Mouse (Mus musculus): ENCODE data around the gene Slc16a8.
A peak's percentile ranks its signal among the peaks of the same experiment; 100 is the strongest.

The Slc16a8 gene

GRCm38 (mm10) chr15:79254661-79255060 lies at the start of gene Slc16a8:
TSS of gene Slc16a8 (minus strand) at chr15:79254761.
- no peak for DNase-seq (ENCODE audit: low read depth, low spot score)

GRCm38 (mm10) chr15:79303725-79304124 lies 49.2 kb upstream of the Slc16a8 start:
- DNase-seq (ENCODE audit: low read depth, low spot score), result no peak

GRCm38 (mm10) chr15:79299563-79300155 lies 45.1 kb upstream of the Slc16a8 start:
- no peak for DNase-seq (ENCODE audit: low read depth, low spot score)

GRCm38 (mm10) chr15:79298553-79298952 lies 44.0 kb upstream of the Slc16a8 start:
- no peak for DNase-seq (ENCODE audit: low read depth, low spot score)

- no peak for DNase-seq (ENCODE audit: low read depth, low spot score)
Measured at GRCm38 (mm10) chr15:79292779-79293178, 38.2 kb upstream of the Slc16a8 start.

GRCm38 (mm10) chr15:79290340-79290739 lies 35.8 kb upstream of the Slc16a8 start:
- DNase-seq (ENCODE audit: low read depth, low spot score), result no peak

GRCm38 (mm10) chr15:79289441-79289840 lies 34.9 kb upstream of the Slc16a8 start:
- DNase-seq (ENCODE audit: low read depth, low spot score), result no peak

GRCm38 (mm10) chr15:79288387-79288786 lies 33.8 kb upstream of the Slc16a8 start:
- no peak for DNase-seq (ENCODE audit: low read depth, low spot score)

GRCm38 (mm10) chr15:79287091-79287490 lies 32.5 kb upstream of the Slc16a8 start:
- DNase-seq (ENCODE audit: low read depth, low spot score), result no peak

- no peak for DNase-seq (ENCODE audit: low read depth, low spot score)
Measured at GRCm38 (mm10) chr15:79286141-79286540, 31.6 kb upstream of the Slc16a8 start.

- no peak for DNase-seq (ENCODE audit: low read depth, low spot score)
Measured at GRCm38 (mm10) chr15:79285399-79285798, 30.8 kb upstream of the Slc16a8 start, which contains the start of gene Baiap2l2. TSS of gene Baiap2l2 (minus strand) at chr15:79285537.

- no peak for DNase-seq (ENCODE audit: low read depth, low spot score)
Measured at GRCm38 (mm10) chr15:79283371-79283770, 28.8 kb upstream of the Slc16a8 start.

- DNase-seq (ENCODE audit: low read depth, low spot score), result no peak
Measured at GRCm38 (mm10) chr15:79282434-79282833, 27.9 kb upstream of the Slc16a8 start.

- DNase-seq (ENCODE audit: low read depth, low spot score), result peak; percentile 89
Measured at GRCm38 (mm10) chr15:79281389-79281788, 26.8 kb upstream of the Slc16a8 start.

- no peak for DNase-seq (ENCODE audit: low read depth, low spot score)
Measured at GRCm38 (mm10) chr15:79280850-79281249, 26.3 kb upstream of the Slc16a8 start.

- DNase-seq (ENCODE audit: low read depth, low spot score), result peak; percentile 90
Measured at GRCm38 (mm10) chr15:79280209-79280608, 25.6 kb upstream of the Slc16a8 start.

- DNase-seq (ENCODE audit: low read depth, low spot score), result no peak
Measured at GRCm38 (mm10) chr15:79277728-79278127, 23.2 kb upstream of the Slc16a8 start.

GRCm38 (mm10) chr15:79273020-79273419 lies 18.5 kb upstream of the Slc16a8 start:
- DNase-seq (ENCODE audit: low read depth, low spot score), result no peak

GRCm38 (mm10) chr15:79271124-79271746 lies 16.7 kb upstream of the Slc16a8 start:
- DNase-seq (ENCODE audit: low read depth, low spot score), result peak; percentile 83

- DNase-seq (ENCODE audit: low read depth, low spot score), result peak; percentile 87
Measured at GRCm38 (mm10) chr15:79270317-79271123, 16.0 kb upstream of the Slc16a8 start.

GRCm38 (mm10) chr15:79268521-79268920 lies 14.0 kb upstream of the Slc16a8 start:
- DNase-seq (ENCODE audit: low read depth, low spot score), result no peak

GRCm38 (mm10) chr15:79265384-79265783 lies 10.8 kb upstream of the Slc16a8 start:
- no peak for DNase-seq (ENCODE audit: low read depth, low spot score)

- DNase-seq (ENCODE audit: low read depth, low spot score), result peak; percentile 60
Measured at GRCm38 (mm10) chr15:79263726-79264125, 9.2 kb upstream of the Slc16a8 start.

Data from R1 (cell line).